Mouse (Mus musculus) embryonic fibroblast, embryonic 13.5 days (primary cell): Measurements from ENCODE around the gene Mgat4a.

Source experiments
- CTCF ChIP-seq: IDR thresholded peaks from 2 replicates; pipeline ENCODE4 v1.5.1; 2011; ENCODE audit warnings: mild to moderate bottlenecking, control low read depth, low read length, moderate library complexity, borderline replicate concordance; ENCODE audit not compliant: insufficient read depth
- POLR2A ChIP-seq: IDR thresholded peaks from 2 replicates; pipeline ENCODE4 v1.6.1; 2011; ENCODE audit warnings: low read depth, mild to moderate bottlenecking, control low read depth, low read length, moderate library complexity

- no peak for TF ChIP-seq POLR2A
- TF ChIP-seq CTCF = no peak
Observed at GRCm38 (mm10) chr1:37512961-37513431, 27.8 kb downstream of the Mgat4a start.
